Mouse (Mus musculus): Measurements from ENCODE around the gene Wdr27.

GRCm38 (mm10) chr17:14943009-14943728 lies at the start of gene Wdr27, which contains the start of gene 1600012H06Rik:
- TF ChIP-seq CTCF (IDR thresholded peaks at IDR 0.05; ENCODE audit: low read depth), result no peak
- TF ChIP-seq EP300 (IDR thresholded peaks at IDR 0.05; ENCODE audit: low read depth), result peak; percentile 98
